Mouse (Mus musculus): Measurements from ENCODE around the gene Agpat4.
"Not testable (repeated sequence)": the region's sequence is repeated elsewhere in the genome, so short reads cannot be mapped to it uniquely, and the experiment has no call there.

The Agpat4 gene

DNA sequence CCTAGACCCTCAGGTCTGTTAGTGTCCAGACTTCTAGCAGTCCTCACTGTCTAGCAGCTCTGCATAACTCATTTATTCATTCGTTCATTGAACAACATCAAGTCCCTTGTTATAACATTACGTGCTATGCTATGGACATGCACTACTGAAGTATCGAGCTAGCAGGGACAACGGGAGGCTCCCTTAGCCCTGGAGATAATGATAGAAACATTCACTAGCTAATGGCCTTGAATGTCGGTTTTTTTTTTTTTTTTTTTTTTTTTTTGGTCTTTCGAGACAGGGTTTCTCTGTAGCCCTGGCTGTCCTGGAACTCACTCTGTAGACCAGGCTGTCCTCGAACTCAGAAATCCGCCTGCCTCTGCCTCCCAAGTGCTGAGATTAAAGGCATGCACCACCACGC, 3.8 kb downstream of the Agpat4 start:
- not testable (repeated sequence) for DNase-seq (ENCODE audit: low spot score in 2 of 2)

DNA sequence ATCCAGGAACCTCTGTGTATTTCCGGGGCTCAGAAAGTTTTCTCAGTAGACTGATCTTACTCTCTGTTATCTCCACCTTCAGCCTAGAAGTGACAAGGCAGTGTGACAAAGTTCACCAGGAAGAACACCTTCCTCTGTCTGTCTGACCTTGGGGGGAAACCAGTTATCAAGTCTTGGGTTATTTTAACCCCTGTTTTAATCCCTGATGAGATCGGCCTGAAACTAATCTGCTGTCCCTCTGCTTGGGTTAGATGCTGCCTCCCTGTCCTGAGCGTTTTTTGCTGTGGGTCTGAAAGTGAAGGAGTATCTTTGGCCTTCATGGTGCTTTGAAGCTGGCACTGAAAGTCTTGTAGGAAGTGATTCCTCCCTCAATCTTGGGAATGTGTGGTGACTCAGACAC, 4.7 kb downstream of the Agpat4 start:
- no peak for DNase-seq (ENCODE audit: low spot score in 2 of 2)

DNA sequence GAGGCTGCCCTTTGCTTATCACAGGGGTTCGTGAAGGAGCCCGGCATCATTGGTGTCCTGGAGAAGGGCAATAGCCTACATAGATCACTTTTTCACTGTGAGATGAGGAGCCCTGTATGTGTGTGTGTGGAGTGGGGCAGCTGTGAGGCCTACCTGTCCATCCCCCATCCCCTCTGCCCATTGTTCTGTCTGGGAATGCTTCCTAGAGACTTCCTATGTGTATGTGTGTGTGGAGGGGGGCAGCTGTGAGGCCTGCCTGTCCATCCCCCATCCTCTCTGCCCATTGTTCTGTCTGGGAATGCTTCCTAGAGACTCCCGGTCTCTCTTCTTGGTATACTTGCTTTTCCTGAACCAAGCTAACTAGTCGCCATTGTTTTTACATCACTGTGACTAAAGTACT, 8.6 kb downstream of the Agpat4 start:
- DNase-seq (ENCODE audit: low spot score in 2 of 2): no peak

DNA sequence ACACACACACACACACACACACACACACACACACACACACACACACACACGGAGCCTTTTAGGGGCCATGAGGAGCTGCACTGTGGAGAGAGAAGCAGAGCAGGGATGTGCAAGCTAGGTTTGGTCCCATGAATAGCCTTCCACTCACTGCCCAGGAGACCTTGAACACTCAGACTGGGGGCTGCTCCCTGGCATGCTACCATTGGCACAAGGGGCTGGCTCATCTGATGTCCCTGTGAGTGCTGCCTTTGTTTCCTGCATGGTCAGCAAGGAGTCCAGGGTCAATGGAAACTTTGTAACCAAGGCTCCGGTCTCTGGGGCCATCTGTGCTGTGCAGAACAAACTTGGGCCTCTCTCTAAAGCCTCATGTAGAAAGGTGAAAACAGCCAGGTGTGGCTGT, 10.5 kb downstream of the Agpat4 start:
- no peak for DNase-seq (ENCODE audit: low spot score in 2 of 2)

DNA sequence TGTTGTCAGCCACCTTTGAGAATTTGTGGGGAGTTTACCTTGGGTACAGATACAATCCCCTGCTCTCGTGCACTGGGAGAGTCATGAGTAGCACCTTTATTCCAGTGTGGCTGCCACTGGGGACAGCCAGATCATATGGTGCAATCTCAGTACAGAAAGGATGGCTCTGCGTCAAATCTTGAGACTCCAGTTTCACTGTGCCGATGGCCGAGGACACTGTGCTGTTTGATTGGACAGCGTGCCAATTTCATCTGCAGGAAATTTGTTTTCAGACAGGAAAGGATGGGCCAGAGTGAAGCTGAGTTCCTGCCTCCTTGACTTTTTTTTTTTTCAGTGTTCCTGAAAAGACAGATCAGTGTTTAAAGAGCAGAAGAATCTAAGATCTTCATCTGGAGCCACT, 12.7 kb downstream of the Agpat4 start:
- no peak for DNase-seq (ENCODE audit: low spot score in 2 of 2)

DNA sequence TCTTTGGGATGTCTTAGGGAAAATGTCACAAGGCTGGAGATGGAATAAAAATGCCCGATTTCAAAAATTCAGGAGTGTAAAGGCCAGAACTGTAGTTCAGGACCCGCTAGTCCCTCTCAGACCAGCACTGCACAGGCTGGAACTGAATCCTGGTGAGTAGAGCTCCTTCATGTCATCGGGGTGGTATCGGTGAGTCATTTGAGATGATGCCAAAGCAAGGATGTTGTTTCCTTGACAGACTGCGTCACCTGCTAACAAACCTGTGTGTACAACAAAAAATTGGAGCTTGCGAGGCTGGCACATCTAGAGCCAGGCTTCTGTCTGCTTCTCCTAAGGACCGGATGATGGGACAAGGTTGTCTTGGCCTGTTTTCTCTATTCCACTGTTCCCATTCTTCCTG, 13.1 kb downstream of the Agpat4 start:
- no peak for DNase-seq (ENCODE audit: low spot score in 2 of 2)

DNA sequence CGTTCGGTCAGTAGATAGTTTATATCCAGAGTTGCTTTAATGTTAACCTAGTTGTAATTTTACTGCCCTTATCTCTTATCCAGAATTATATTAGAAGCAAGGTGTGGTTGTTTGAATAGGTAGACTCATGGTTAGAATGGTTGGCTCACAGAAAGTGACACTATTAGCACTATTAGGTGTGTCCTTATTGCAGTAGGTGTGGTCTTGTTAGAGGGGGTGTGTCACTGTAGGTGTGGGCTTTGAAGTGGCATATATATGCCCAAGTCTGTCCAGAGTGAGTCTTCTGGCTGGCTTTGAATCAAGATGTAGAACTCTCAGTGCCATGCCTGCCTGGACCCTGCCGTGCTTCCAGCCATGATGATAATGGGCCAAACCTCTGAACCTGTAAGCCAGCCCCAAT, 14.4 kb downstream of the Agpat4 start:
- no peak for DNase-seq (ENCODE audit: low spot score in 2 of 2)

DNA sequence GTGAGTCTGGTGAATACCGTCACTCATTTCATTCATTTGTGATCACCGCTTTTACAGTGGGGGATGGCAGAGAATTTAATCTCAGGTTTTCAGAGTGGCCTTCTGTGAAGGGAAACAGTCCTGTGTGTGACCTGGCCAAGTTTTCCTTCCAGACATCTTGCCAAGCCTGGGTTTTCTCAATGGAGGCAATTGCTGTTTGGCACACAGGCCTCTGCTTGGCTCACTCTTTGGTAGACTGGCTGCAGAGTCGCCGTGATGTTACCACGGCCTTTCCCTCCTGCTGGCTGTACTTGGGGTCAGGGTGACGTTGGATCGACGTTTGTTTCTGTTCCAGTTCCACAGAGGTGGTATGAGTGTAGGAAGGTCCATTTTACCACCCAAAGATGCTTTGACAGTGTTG, 15.5 kb downstream of the Agpat4 start:
- no peak for DNase-seq (ENCODE audit: low spot score in 2 of 2)

DNA sequence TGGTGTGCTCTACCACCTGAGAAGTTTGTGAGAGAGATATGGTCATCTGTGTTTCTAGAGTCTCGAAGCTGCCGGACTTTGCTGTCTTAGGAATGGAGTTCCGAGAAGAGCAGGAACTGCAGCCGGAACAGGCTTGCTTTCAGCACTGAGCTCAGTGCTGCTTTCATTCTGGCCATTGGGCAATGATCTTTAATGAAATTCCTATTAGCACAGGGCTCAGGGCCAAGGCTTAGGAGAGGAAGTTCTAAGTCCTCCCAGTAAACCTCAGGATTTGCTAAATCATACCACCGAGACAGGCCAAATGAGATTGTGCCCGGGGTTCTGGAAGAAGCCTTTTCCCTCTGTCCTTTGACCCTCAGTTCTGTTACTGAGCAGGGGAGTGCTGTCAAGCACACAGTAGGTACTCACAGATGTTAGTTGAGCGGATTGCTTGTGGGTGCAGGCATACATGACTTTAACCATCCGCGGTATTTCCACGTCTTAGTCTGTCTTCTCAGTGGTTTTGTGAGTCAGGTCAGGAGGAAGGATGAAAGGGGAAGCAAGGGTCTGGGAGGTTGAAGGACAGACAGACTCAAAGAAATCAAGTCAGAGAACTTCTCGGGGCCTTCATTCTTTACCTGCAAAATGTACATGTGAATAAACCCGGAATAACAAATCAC, 16.6 kb downstream of the Agpat4 start:
- DNase-seq (ENCODE audit: low spot score in 2 of 2): no peak

DNA sequence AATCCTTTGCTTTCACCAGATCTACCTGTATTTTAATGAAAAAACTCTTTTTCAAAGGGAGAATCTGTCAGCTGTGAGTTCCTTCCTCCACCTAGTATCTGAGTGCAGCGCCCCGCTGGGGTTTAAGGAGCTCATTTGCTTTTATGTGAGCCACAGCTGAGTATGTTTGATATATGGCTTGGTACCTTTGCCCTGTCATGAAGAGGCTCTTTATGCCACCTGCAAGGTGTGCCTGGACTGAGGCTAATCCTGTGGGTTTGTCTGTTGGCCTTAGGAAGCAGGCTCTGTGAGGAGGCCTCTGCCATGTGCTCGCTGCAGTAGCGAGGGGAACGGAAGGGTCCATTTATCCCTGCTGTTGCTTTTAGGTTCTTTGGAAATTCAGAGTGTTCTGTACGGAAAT, 19.9 kb downstream of the Agpat4 start:
- DNase-seq (ENCODE audit: low spot score in 2 of 2): no peak

DNA sequence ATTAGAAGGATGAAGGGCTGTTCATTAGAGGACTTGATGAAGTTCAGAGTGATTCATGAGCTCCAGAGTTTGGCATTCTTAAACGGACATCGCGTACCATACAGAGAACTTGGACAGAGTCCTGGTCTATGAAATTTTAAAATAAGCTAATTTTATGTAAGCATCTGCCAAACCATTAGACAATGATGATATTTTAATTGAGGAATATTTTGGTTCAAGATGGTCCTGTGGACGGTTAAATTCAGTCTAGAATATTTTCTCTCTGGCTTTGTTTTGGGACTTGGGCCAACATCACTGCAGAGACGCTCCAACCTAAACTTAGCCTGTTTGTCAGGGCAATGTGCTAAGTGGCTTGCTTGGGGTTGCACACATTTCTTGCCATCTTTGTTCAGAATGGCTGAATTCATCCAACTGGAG, 25.5 kb downstream of the Agpat4 start:
- no peak for DNase-seq (ENCODE audit: low spot score in 2 of 2)

DNA sequence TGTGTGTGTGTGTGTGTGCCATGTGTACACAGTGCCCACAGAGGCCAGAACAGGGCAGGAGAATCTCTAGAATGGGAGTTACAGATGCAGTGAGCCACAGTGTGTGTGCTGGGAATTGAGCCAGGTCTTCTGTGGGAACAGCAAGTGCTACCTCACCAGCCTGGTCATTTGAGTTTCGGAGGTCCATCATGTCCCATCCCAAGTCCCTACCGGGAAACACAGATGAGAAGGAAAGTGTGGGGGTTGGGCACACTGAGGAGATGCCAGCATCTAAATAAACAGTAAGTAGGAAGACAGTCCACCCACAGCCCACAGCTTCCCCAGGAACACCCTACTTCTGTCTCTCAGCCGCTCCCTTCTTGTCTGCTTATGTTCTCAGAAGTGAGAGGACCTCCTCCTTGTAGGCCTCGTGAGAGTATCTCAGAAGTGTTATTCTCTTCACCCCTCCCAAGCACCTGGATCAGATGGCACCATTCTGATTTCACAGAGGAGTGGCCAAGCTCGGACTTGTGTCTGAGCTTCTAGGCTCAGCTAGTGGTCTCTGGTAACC, 27.7 kb downstream of the Agpat4 start:
- DNase-seq (ENCODE audit: low spot score in 2 of 2): no peak

DNA sequence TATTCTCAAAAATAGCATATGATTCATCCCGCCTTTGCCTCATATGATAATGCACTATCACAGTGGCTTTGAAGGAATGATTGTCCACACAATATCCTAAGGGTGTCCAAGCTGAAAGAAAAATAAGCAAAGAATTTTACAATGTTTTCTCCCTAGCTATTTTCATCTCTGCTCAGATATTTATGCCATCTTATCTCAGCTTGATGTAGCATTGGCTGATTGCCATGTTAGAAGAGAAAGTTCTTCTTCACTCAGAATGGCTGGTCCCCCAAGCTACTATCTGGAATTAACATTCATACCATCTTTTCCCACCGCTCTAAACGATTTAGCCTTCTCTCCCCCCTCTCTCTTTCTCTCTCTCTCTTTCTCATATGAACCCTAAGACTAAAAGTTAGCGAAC, 29.3 kb downstream of the Agpat4 start:
- no peak for DNase-seq (ENCODE audit: low spot score in 2 of 2)

DNA sequence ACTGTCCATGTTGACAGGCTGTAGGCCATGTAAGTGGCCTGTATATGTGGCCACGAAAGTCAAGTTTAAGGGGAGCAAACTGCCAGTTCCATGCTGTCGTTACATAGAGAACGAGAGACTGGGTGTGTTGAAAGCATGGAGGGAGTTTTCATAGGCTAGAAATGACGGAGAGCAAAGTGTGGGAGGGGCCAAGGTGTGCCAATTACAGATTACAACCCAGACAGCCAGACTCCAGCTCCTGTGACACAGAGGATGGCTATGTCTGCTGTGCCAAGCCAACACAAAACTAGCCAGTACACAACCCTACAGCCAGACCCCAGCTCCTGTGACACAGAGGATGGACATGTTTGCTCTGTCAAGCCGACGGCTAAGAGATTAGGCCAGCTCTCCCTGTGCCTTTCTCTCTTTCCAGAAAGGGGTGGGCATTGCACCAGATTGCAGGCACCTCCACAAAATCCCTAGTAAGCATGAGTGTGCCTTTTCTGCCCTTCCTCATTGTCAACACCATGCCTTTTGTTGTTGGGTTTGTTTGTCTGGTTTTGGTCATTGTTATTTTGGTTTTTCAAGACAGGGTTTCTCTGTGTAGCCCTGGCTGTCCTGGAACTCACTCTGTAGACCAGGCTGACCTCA, 30.8 kb downstream of the Agpat4 start:
- DNase-seq (ENCODE audit: low spot score in 2 of 2): no peak

DNA sequence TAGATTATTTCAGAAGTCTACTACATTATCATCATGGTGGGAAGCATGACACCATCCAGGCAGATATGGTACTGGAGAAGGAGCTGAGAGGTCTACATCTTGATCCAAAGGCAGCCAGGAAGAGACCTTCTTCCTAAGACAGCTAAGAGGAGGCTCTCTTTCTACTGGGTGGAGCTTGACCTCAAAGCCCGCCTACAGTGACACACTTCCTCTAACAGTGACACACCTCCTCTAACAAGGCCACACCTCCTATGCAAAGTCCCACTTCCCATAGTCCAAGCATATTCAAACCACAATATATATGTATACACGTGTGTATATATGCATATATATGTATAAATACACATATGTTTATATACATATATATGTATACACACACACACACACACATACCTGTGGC, 32.5 kb downstream of the Agpat4 start:
- DNase-seq (ENCODE audit: low spot score in 2 of 2): no peak

DNA sequence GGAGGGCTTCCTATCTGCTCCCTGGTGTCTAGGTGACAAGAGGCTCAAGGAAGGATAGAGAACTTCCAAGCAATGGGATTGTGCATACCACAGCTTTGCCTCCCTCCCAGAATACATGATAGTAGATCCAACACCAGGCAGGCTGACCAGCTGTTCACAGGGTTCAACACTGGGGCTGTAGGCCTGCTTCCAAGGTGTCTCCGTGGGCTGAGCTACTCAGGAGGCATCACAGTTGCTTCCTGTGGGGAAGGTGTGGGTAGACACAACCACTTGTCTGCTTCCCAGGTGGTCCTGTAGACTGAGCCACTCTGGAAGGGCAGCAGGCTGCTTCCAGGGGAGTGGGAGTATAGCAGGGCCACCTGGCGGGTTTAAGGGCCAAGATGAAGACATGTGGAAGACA, 35.8 kb downstream of the Agpat4 start:
- DNase-seq (ENCODE audit: low spot score in 2 of 2): no peak

DNA sequence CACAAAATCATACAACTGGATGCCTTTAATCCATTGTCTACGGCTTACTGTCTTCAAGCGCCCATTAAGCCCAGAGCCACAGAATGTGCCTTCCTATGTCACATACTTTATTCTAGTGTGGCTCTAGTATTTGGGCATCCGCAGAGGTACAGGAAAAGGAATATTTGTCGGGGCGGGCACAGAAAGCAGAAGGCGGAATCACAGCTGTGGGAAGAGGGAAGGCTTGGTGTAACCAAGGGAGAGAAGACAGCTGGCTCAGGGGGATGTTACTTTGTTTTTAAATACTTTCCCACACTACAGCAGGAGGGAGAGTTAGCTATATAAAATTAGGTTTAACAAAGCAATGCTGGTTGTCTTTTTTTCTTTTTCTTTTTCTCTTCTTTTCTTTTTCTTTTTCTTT, 36.7 kb downstream of the Agpat4 start:
- no peak for DNase-seq (ENCODE audit: low spot score in 2 of 2)

DNA sequence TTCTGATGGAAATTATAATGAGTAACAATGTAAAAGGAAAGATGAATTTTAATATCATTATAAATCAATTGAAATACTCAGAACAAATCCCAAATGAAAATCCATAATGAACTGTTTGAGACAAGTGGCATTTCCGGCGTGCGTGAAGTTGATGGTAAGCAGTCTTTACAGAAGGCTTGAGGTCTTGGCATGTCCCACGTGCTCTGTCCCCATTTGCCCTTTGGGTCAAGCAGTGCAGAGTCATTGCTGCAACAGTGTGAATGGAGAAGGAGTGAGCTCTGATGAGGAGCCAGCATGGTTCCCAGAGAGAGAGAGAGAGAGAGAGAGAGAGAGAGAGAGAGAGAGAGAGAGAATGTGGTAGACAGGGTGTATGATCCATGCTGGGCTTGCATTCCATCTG, 37.4 kb downstream of the Agpat4 start:
- no peak for DNase-seq (ENCODE audit: low spot score in 2 of 2)

DNA sequence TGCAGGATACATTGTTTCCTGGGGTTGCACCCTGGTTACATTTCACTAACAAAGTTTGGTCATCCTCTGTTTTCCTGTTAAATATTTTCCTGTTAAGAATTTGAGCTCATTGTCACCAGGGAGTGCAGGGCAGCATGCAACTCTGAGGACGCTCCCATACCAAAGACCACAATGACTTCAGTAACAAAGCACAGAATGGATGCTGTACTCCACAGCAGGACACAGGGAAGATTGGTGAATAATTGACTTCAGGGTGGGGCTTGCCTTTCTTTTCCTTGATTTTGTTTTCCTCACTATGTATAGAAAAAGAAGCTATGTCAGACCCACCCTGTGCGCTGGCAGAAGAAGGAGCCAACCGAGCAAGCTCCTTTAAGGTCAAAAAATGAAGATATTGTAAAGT, 38.2 kb downstream of the Agpat4 start:
- DNase-seq (ENCODE audit: low spot score in 2 of 2): no peak

DNA sequence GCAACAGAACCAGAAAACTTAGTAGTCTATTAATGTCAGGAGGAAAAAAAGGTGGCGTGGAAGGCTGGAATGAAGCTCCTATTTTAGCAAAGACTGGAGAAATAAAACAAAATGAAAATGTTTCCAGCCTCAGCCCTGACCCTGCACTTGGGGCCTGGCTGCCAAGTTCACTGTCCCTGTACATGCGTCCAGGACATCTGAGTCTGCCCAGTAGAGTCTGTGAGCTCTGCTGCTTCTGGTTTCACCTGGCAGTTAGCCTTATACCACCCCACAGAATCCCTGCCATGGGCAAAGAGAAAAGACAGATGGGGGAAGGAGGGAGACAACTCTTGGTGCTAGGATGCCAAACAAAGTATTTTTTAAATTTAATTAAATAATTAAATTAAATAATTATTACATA, 38.7 kb downstream of the Agpat4 start:
- no peak for DNase-seq (ENCODE audit: low spot score in 2 of 2)

DNA sequence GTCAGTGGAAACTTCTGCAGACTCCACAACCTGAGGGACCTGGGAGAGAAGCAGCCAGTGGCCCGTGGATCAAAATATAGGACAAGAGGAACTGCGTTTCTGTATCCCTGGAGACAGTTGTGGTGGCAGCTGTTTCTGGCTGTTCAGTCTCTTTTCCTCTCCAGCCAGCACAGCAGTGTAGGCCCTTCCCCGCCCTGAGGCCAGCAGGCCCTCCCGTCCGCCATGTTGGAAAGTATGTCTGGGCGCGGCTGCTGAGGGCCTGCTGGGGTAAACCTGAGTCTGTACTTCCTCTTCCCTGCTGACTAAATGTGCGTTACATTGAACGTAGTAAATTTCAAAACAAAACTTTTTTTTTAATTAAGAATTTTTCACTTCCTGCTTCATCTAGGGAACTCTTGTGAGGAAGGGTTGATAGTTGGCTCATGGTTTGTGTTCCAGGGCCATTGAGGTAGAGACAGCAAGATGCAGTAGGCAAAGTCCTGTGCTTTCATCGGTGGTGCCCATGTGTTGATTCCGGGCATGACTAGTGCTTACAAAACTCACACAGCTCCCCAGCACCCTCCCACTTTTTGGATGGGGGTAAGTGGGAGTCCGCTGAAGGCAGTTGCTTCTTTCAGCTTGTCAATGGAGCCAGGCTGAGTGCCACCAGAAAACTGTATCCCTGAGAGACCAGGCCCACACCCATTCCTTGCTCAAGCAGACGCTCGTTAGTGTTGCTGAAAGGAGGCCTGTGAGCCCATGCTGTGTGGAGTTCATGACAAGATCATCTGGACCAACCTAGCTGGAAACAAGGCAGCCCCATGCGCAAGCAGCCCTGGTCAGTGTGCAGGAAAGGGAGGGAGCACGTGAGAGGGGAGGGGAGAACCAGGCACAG, 40.9 kb downstream of the Agpat4 start:
- no peak for DNase-seq (ENCODE audit: low spot score in 2 of 2)

DNA sequence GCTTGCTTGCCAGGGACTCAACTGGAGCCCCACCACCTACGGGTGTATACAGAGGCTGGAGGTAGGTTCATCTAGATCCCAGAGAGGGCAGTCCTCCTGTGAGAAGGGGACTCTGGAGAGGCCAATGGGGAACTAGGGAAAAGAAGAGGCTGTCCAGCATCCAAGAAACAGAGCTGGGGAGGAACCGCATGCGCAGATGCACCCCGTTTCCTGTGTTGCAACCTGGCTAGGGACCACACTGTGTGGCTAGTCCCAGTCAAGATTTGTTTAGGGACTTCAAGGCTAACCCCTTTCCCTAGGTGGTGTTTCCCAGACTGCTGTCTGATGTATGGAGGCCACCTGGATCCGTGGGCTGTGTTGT, 41.5 kb downstream of the Agpat4 start:
- DNase-seq (ENCODE audit: low spot score in 2 of 2): no peak

DNA sequence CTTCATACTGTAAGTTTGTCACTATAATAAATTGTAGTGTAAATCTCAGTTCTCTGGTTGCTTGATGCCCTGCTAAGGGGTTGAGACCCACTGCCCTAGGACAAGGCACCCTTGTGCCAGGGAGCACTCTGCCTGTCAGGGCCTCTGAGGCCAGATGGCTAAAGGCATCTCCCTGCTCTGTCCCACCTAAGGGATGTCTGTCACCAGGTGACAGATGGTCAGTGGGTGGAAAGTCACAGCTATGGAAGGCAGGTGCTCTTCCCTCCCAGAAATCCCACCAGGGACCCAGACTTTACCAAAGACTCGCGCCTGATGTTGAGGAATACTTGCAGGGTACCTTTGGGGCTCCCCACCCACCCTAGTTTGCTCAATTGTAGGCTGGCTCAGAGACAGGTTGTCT, 42.0 kb downstream of the Agpat4 start:
- no peak for DNase-seq (ENCODE audit: low spot score in 2 of 2)

Measured in spleen, postnatal 14 days (tissue).